Mouse (Mus musculus) limb, embryonic 10.5 days (tissue): ENCODE results near the gene Cptp. TPM values are rescaled to one million over a fixed set of nuclear protein-coding genes. Genes with fewer than 3 reads are reported as not detected.
A peak's percentile ranks its signal among the peaks of the same experiment; 100 is the strongest.

ENCODE experiments used
- DNase-seq: peaks from one replicate; pipeline ENCODE4 v3.0.0-alpha.2; 2017; ENCODE audit warnings: low spot score
- H3K27ac ChIP-seq: fragments of 300-500 bp; sonication (generic); 2 replicates; pipeline ENCODE4 v1.5.1; 2016; ENCODE audit warnings: mild to moderate bottlenecking
- H3K27me3 ChIP-seq: fragments of 300-500 bp; sonication (generic); 2 replicates; pipeline ENCODE4 v1.6.1; 2016; ENCODE audit warnings: low read depth, mild to moderate bottlenecking; ENCODE audit not compliant: poor library complexity, severe bottlenecking
- H3K36me3 ChIP-seq: fragments of 300-500 bp; sonication (generic); 2 replicates; pipeline ENCODE4 v1.6.1; 2016; ENCODE audit warnings: mild to moderate bottlenecking, moderate library complexity
- H3K4me1 ChIP-seq: fragments of 300-500 bp; sonication (generic); 2 replicates; pipeline ENCODE4 v1.6.1; 2016
- H3K4me3 ChIP-seq: fragments of 300-500 bp; sonication (generic); 2 replicates; pipeline ENCODE4 v1.5.1; 2016; ENCODE audit warnings: mild to moderate bottlenecking, moderate library complexity
- H3K9me3 ChIP-seq: fragments of 300-500 bp; sonication (generic); replicated peaks from 2 replicates; pipeline ENCODE4 v1.6.1; 2016; ENCODE audit warnings: mild to moderate bottlenecking
- WGBS: fragments of 180-500 bp; shearing (Covaris S2); methylation state at CpG from one replicate; pipeline ENCODE4 v1.1.7; 2016; 5-methylcytosine and 5-hydroxymethylcytosine counted together
- polyA plus RNA-seq: library from polyadenylated mRNA; unstranded; fragments of >200 nt; fragmentation: Nextera tagmentation; extraction: Ambion mirVana; gene quantifications from 2 replicates; pipeline ENCODE4 v1.2.1, GENCODE M21; 2016

Gene Cptp
- 18.9 and 19.0 TPM in 2 replicates for polyA plus RNA-seq

DNA sequence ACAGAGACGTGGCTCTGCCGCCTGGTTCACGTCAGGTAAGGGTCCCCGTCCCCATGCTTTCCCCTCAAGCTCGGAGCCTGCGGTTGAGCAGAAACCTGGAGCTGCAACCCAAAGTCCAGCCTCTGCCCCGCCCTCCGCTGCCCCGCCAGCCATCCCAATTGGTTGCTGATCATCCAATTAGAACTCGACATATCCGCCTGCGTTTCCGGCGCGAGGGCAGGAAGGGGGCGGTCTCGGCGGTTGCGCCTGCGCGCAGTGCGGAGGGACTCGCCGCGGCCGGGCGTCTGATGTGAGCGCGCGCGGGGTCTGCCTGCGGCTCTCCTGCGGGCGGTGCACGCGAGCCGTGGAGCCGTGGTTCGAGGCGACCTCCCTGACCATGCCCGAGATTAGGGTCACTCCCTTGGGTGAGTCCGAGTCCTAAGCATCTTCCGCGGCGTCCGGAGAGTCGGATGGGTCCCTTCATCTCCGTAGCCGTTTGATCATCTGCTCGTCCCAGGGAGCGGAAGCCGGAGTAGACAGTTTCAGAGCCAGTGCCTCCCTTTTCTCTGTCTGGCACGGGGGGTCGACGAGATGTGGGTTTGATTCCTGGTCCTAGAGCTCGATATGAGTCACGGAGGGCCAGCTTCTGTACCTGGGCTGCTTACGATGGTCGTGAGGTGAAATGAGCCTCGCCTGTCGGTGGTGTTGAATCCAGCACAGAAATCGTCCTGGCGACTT is at the start of gene Cptp, which contains the start of gene Ints11:
TSS of gene Cptp (minus strand) at position 124 of the 717 bp plus-strand sequence.
TSS of gene Ints11 (plus strand) at position 230 of the 717 bp plus-strand sequence.
- Histone ChIP-seq H3K4me1 (peaks cover 22% of the 10 kb centered on the region), H3K27ac (peak within 1 kb of the TSS; percentile 88), H3K27me3 (no peaks in the 10 kb centered on the region), H3K4me3 (peak within 1 kb of the TSS; percentile 79), H3K36me3 (peaks cover 56% of the 10 kb centered on the region), H3K9me3 (no peaks in the 10 kb centered on the region)
- WGBS = under 1% methylated on average over 63 of the region's 63 CpGs
- DNase-seq = peak; percentile 97

DNA sequence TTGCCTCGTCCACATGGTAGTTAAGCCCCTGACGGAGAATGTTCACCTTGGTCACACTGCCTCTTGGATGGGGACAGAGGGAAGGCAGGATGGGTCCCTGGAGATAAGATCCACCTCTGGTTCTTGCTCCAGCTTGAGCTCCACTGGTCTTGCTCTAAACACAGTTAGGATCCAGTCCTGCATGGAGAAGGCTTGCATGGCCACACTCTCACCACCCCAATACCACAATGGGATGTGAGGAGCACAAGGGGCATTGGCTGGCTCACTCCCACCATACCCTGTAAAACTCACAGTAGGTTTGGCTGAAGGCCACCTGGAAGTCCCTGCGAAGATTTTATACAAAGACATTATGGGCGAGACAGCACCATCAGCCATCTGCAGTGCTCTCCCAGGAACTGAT is 39.5 kb upstream of the Cptp start:
- no peaks in the 10 kb centered on the region for H3K9me3 ChIP-seq
- WGBS = 94% methylated on average over 4 of the region's 4 CpGs
- H3K27ac ChIP-seq = no peak overlapping the region
- no peak for DNase-seq
- H3K36me3 ChIP-seq = peaks cover 28% of the 10 kb centered on the region
- H3K4me3 ChIP-seq = no peak overlapping the region
- H3K4me1 ChIP-seq = no peaks in the 10 kb centered on the region
- no peaks in the 10 kb centered on the region for H3K27me3 ChIP-seq

DNA sequence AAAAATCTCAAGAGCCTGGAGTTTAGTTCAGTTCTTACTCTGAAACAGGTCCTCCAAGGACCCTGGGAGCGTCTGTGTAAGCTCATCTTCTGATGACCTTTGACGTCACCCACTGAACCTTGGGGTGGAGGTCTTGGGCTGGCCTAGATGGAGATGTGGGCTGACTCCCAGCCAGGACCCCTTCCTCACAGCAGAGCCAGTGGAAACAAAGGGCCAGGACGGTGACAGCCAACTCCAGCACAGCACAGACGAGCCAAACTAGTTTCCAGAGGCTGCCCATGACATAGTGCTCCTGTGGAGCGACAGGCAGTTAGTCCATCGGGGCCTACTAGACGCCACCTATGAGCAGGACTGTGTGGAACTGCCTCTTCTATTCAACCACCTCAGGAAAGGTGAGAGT is 39.0 kb upstream of the Cptp start:
- peaks cover 33% of the 10 kb centered on the region for H3K36me3 ChIP-seq
- 79% methylated on average over 7 of the region's 7 CpGs for WGBS
- no peaks in the 10 kb centered on the region for H3K27me3 ChIP-seq

DNA sequence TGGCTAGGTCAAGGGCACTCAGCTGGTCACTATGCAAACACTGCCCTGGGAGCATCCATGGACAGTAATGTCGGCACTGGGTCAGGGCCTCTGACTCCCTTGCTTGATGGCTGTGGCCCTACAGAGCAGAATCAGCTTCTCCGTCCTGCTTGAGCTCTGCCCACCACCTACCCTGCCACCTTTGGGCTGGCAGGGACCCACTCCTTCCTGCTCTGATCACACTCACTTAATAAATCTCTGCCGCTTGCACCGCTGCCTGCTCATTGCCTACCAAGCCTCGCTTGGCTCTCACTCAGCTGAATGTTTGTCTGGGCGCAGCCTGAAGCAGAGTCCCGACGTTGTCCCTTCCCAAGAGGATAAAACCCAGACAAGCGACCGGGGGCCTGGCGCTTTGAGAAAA is 37.8 kb upstream of the Cptp start:
- Histone ChIP-seq H3K4me1 (no peaks in the 10 kb centered on the region), H3K27ac (no peak overlapping the region), H3K27me3 (no peaks in the 10 kb centered on the region), H3K4me3 (no peak overlapping the region), H3K9me3 (no peaks in the 10 kb centered on the region), H3K36me3 (peaks cover 45% of the 10 kb centered on the region)
- WGBS = 81% methylated on average over 11 of the region's 11 CpGs
- DNase-seq = no peak

More for the DNA sequence above, 39.0 kb upstream of the Cptp start:
- no peaks in the 10 kb centered on the region for H3K4me1 ChIP-seq
- no peak overlapping the region for H3K4me3 ChIP-seq
- H3K9me3 ChIP-seq = no peaks in the 10 kb centered on the region
- no peak for DNase-seq
- no peak overlapping the region for H3K27ac ChIP-seq

DNA sequence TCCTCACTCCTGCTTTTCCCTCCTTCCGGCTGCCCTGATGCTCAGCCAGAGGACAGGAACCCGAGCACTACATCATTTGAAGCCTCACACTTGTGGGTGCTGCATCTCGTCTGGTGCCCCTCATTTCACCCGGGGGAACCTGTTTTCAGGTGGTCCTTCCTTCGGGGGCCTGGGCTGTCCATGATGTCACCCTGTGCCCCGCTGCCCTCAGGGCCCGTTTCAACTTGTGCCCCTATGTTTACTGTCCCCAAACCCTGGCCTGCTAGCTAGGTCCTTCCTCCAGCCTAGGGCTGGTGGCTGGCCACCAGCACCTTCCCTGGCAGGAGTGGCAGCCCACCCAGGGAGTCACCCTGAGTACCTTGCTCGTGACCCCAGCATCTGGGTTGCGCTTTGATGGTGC is 36.9 kb upstream of the Cptp start:
- H3K4me3 ChIP-seq = no peak overlapping the region
- no peak overlapping the region for H3K27ac ChIP-seq
- DNase-seq = no peak
- 85% methylated on average over 9 of the region's 9 CpGs for WGBS
- H3K4me1 ChIP-seq = no peaks in the 10 kb centered on the region
- no peaks in the 10 kb centered on the region for H3K27me3 ChIP-seq
- no peaks in the 10 kb centered on the region for H3K9me3 ChIP-seq
- H3K36me3 ChIP-seq = peaks cover 54% of the 10 kb centered on the region

DNA sequence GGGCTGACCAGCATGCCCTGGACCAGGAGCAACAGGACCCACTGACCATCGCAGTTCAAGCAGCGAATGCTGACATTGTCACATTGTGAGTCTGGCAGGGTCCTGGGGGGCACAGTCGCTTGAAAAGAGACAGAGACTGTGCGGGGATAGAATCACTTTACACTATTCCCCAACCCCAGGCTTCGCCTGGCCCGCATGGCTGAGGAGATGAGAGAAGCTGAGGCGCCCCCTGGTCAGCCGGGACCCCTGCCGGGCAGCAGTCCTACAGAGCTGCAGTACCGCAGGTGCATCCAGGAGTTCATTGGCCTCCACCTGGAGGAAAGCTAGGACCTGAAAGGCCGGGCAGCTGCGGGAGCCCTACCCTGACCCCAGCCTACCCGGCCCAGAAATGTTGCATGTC is 36.4 kb upstream of the Cptp start:
- Histone ChIP-seq H3K9me3 (no peaks in the 10 kb centered on the region), H3K27me3 (no peaks in the 10 kb centered on the region), H3K4me1 (no peaks in the 10 kb centered on the region), H3K4me3 (no peak overlapping the region), H3K36me3 (peaks cover 59% of the 10 kb centered on the region), H3K27ac (no peak overlapping the region)
- no peak for DNase-seq
- 90% methylated on average over 13 of the region's 13 CpGs for WGBS

DNA sequence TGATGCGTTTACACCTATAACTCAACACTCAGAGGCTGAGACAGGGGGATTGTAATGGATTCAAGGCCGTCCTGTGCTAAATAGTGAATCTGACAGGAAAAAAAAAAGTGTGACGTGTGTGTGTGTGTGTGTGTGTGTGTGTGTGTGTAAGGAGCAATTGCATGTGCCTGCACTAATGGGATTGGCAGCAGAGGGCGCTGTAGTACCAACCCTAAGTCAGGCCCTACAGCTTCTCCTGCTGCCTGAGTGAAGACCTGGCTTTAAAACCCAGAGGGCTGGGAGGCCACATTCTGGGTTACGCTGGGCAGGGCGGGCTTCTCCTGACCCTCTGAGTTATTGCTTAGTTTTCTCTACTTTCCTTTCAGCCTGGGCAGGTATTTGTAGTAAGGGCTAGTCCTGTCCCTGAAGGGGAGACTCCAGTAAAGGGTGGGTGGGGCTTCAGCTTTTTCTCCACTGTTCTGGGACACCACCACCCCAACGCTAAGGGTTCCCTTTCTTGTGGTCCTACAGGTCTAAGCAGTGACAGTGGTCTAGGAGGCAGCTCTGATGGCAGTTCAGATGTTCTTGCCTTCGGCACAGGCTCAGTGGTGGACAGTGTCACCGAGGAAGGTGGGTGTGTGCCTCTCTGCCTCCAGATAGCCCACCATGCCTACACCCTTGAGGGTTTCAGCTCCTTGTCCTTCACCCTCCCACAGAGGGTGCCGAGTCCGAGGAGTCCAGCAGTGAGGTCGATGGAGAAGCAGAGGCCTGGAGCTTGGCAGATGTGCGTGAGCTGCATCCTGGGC is 35.3 kb upstream of the Cptp start:
- Histone ChIP-seq H3K4me3 (no peak overlapping the region), H3K27me3 (no peaks in the 10 kb centered on the region), H3K36me3 (peaks cover 70% of the 10 kb centered on the region), H3K27ac (no peak overlapping the region), H3K9me3 (no peaks in the 10 kb centered on the region), H3K4me1 (no peaks in the 10 kb centered on the region)
- peak; percentile 31 for DNase-seq
- 88% methylated on average over 13 of the region's 13 CpGs for WGBS

DNA sequence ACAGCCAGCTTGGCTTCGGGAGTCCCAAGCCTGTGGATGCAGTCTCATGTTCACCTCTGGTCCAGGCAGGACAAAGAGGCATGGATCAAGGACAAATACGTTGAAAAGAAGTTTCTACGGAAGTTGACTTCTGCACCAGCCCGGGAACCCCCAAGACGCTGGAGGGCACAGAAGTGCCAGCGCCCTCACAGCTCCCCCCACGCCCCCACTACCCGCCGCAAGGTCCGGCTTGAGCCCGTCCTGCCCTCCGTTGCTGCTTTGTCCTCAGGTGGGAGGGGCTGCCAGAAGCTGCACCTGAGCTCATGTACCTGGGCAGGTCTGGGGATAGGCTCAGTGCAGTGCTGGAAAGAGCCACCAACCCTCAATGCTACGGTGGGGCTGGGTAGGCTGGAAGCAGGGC is 34.0 kb upstream of the Cptp start:
- peak; percentile 26 for DNase-seq
- Histone ChIP-seq H3K27ac (no peak overlapping the region), H3K36me3 (peaks cover 83% of the 10 kb centered on the region), H3K27me3 (no peaks in the 10 kb centered on the region), H3K4me3 (no peak overlapping the region), H3K4me1 (no peaks in the 10 kb centered on the region), H3K9me3 (no peaks in the 10 kb centered on the region)
- 94% methylated on average over 13 of the region's 13 CpGs for WGBS

DNA sequence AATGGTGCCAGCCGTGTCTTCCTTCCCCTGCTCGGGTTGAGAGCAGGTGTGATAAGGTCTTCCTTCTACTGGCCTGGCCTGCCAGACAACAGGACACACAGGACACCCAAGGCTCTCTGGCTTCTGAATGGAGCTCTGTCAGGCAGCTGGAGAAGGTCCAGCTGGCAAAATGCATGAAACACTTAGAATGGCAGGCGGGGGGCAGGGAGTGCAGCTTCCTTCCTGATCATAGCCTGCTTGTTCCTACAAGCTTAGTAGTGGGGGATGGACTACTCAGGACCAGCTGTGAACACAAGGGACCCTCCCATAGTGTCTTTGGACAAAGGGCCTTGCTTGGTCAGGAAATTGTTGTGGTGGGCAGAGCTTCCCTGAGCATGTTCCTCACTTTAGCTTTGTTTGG is 32.0 kb upstream of the Cptp start:
- Histone ChIP-seq H3K27ac (no peak overlapping the region), H3K36me3 (peaks cover 93% of the 10 kb centered on the region), H3K4me1 (no peaks in the 10 kb centered on the region), H3K9me3 (no peaks in the 10 kb centered on the region), H3K27me3 (no peaks in the 10 kb centered on the region), H3K4me3 (no peak overlapping the region)
- DNase-seq = peak; percentile 14
- WGBS = 83% methylated on average over 3 of the region's 3 CpGs

DNA sequence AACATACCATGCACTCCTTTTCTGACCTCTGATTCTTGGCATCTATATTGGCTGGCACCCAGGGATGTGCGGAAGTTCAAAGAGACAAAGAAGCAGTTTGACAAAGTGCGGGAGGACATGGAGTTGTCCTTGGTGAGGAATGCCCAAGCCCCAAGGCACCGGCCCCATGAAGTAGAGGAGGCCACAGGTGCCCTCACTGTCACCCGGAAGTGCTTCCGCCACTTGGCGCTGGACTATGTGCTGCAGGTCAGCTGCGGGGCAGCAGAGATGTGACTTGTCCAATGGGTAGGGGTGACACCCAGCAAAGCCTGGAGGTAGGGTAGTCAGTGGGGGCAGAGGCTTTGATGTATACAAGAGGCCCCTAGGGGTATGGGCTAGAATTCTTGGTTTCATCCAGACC is 30.1 kb upstream of the Cptp start:
- peaks cover 80% of the 10 kb centered on the region for H3K36me3 ChIP-seq
- no peak overlapping the region for H3K4me3 ChIP-seq

DNA sequence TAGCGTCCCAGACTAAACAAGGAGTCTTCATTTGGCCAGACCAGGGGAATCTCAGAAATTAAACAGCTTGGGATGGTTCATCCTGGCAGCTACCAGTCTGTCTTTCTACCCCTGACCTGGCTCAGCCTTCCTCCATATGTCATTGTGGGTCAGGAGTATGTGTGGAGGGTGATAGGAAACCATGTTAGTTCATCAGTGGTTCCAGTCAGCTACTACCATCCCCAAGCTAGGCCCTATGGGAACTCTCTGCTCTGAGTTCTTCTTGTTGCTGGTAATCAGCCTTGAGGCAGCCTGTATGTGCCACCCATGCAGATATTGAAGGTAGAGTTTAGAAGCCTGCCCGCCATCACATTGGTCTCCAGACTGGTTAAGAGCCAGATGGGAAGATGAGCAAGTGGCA is 29.1 kb upstream of the Cptp start:
- Histone ChIP-seq H3K27ac (no peak overlapping the region), H3K36me3 (peaks cover 69% of the 10 kb centered on the region), H3K27me3 (no peaks in the 10 kb centered on the region), H3K4me3 (no peak overlapping the region), H3K9me3 (no peaks in the 10 kb centered on the region), H3K4me1 (peaks cover 12% of the 10 kb centered on the region)
- WGBS = 94% methylated on average over 2 of the region's 2 CpGs
- no peak for DNase-seq

More for the DNA sequence above, 30.1 kb upstream of the Cptp start:
- 92% methylated on average over 7 of the region's 7 CpGs for WGBS
- Histone ChIP-seq H3K27ac (no peak overlapping the region), H3K4me1 (peaks cover 3% of the 10 kb centered on the region), H3K9me3 (no peaks in the 10 kb centered on the region), H3K27me3 (no peaks in the 10 kb centered on the region)
- peak; percentile 26 for DNase-seq

DNA sequence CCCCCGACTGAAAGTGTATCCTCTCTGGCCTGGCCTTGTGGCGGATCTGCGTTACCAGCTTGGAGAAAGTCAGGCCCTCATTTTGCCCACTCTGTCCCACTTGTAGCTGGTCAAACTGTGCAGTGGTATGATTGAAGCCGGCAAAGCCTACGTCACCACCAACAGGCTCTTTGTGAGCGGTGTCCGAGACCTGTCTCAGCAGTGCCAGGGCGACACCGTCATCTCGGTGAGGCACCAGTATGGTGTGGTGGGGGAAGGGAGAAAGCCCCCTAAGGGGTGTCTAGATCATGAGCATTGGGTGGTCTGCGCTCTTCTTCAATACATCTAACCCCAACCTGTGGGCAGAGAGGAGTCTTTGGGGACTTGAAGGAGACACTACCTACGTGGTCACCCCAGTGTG is 27.2 kb upstream of the Cptp start:
- no peak for DNase-seq
- 97% methylated on average over 12 of the region's 12 CpGs for WGBS
- no peaks in the 10 kb centered on the region for H3K27me3 ChIP-seq
- peaks cover 51% of the 10 kb centered on the region for H3K36me3 ChIP-seq
- H3K4me3 ChIP-seq = no peak overlapping the region
- peaks cover 25% of the 10 kb centered on the region for H3K4me1 ChIP-seq
- no peak overlapping the region for H3K27ac ChIP-seq
- no peaks in the 10 kb centered on the region for H3K9me3 ChIP-seq

DNA sequence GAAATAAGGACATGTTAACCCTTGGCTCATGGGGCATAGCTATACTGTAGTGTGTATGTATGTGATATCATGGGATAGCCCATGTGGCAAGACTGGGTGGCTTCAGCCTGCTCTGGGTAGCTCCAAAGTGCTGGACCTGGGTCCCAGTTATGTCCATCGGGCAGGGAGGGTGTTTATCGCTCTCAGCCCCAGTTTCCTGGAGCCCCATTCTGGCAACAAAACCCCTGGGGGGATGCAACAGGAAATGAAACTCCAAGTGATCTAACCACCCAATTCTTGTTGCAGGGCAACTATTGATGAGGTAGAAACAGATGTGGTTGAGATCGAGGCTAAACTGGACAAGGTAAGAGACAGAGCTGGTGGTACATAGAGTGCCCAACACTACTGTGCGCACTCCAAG is 26.6 kb upstream of the Cptp start:
- DNase-seq = no peak
- WGBS = 97% methylated on average over 4 of the region's 4 CpGs
- no peak overlapping the region for H3K4me3 ChIP-seq
- no peaks in the 10 kb centered on the region for H3K27me3 ChIP-seq
- peaks cover 44% of the 10 kb centered on the region for H3K36me3 ChIP-seq
- no peaks in the 10 kb centered on the region for H3K9me3 ChIP-seq
- peaks cover 29% of the 10 kb centered on the region for H3K4me1 ChIP-seq
- H3K27ac ChIP-seq = no peak overlapping the region
